Mouse (Mus musculus) stomach, postnatal 0 days (tissue): ENCODE results near the gene Amph.

Source experiments
- CTCF ChIP-seq: IDR thresholded peaks from 2 replicates; pipeline ENCODE4 v1.5.1; 2016; ENCODE audit warnings: antibody characterized with exemption, low read depth, mild to moderate bottlenecking, moderate library complexity
- EP300 ChIP-seq: optimal IDR thresholded peaks from 2 replicates; pipeline ENCODE3; 2016; ENCODE audit warnings: antibody characterized with exemption

GRCm38 (mm10) chr13:19097117-19097516 is 149.1 kb downstream of the Amph start:
- TF ChIP-seq CTCF = no peak
- no peak for TF ChIP-seq EP300
